Comparison of ENCODE assay signal across 9 mouse cellular contexts in genomic region chr14:49723361-49724054, GRCm38 (mm10). TPM values are rescaled to one million over a fixed set of nuclear protein-coding genes. Genes with fewer than 3 reads are reported as not detected.
A peak's percentile ranks its signal among the peaks of the same experiment; 100 is the strongest.
DNase-seq lines count a peak whose midpoint lies in the region; ATAC-seq and TF ChIP-seq lines count a peak whose summit lies in the region.
"Had no signal": no experiment of that assay in that cellular context is flagged by ENCODE, and none has a peak within 500 bp of the region (broad histone marks: within the 10 kb centered on the region; RNA-seq: fewer than 3 reads in every experiment).

No protein-coding gene starts in this region.

- H3K27ac ChIP-seq in heart, adult 2 months: no peak overlapping the region; the same call in 1 of the 2 replicates
- no peak overlapping the region for H3K27ac ChIP-seq in heart, embryonic 12.5 days (ENCODE audit: poor library complexity, severe bottlenecking)
- H3K27ac ChIP-seq in midbrain, postnatal 0 days (ENCODE audit: low read depth, low read length): no peak overlapping the region
- no peak overlapping the region for H3K27ac ChIP-seq in midbrain, embryonic 11.5 days (ENCODE audit: low read depth, low read length)
- H3K27ac ChIP-seq in embryonic facial prominence, embryonic 14.5 days (replicated peaks; ENCODE audit: low read depth, low read length): no peak overlapping the region
- no peak overlapping the region for H3K27ac ChIP-seq in limb, embryonic 10.5 days
- H3K27ac ChIP-seq: neural tube, embryonic 13.5 days had no signal

- no peaks in the 10 kb centered on the region for H3K36me3 ChIP-seq in heart, adult 2 months (ENCODE audit: control insufficient read depth, insufficient read depth, low read length)
- H3K36me3 ChIP-seq in heart, embryonic 12.5 days: no peaks in the 10 kb centered on the region
- no peaks in the 10 kb centered on the region for H3K36me3 ChIP-seq in midbrain, postnatal 0 days (ENCODE audit: insufficient read depth, low read length)
- H3K36me3 ChIP-seq in midbrain, embryonic 11.5 days (ENCODE audit: control insufficient read depth, insufficient read depth, low read length): no peaks in the 10 kb centered on the region
- no peaks in the 10 kb centered on the region for H3K36me3 ChIP-seq in embryonic facial prominence, embryonic 14.5 days (ENCODE audit: control insufficient read depth, insufficient read depth, low read length)
- H3K36me3 ChIP-seq in limb, embryonic 10.5 days: no peaks in the 10 kb centered on the region
- H3K36me3 ChIP-seq: neural tube, embryonic 13.5 days had no signal

- no peaks in the 10 kb centered on the region for H3K79me2 ChIP-seq in heart, adult 2 months (replicated peaks; ENCODE audit: control insufficient read depth, insufficient read depth, low read length)

- no peaks in the 10 kb centered on the region for H3K27me3 ChIP-seq in heart, adult 2 months (ENCODE audit: control insufficient read depth, insufficient read depth, low read length)
- no peaks in the 10 kb centered on the region for H3K27me3 ChIP-seq in heart, embryonic 12.5 days (replicated peaks)
- H3K27me3 ChIP-seq in midbrain, postnatal 0 days (ENCODE audit: insufficient read depth, low read length): no peaks in the 10 kb centered on the region
- H3K27me3 ChIP-seq in midbrain, embryonic 11.5 days (ENCODE audit: control insufficient read depth, insufficient read depth, low read length): no peaks in the 10 kb centered on the region
- H3K27me3 ChIP-seq in embryonic facial prominence, embryonic 14.5 days (replicated peaks; ENCODE audit: control insufficient read depth, insufficient read depth, low read length): no peaks in the 10 kb centered on the region
- no peaks in the 10 kb centered on the region for H3K27me3 ChIP-seq in limb, embryonic 10.5 days (ENCODE audit: low read depth, poor library complexity, severe bottlenecking)
- H3K27me3 ChIP-seq: neural tube, embryonic 13.5 days had no signal

- TF ChIP-seq EP300 in heart, adult 2 months (IDR thresholded peaks at IDR 0.05; ENCODE audit: insufficient read depth, low read depth, low read length): no peak

- no peak overlapping the region for H3K4me2 ChIP-seq in heart, embryonic 12.5 days
- H3K4me2 ChIP-seq in midbrain, postnatal 0 days (ENCODE audit: low read depth, low read length, poor library complexity, severe bottlenecking): no peak overlapping the region
- no peak overlapping the region for H3K4me2 ChIP-seq in midbrain, embryonic 11.5 days
- H3K4me2 ChIP-seq in embryonic facial prominence, embryonic 14.5 days (ENCODE audit: low read depth, low read length): no peak overlapping the region
- H3K4me2 ChIP-seq: neural tube, embryonic 13.5 days had no signal

- H3K9ac ChIP-seq in heart, adult 2 months (ENCODE audit: low read depth, low read length): no peak overlapping the region
- no peak overlapping the region for H3K9ac ChIP-seq in heart, embryonic 12.5 days
- H3K9ac ChIP-seq in midbrain, postnatal 0 days (replicated peaks; ENCODE audit: low read length, poor library complexity, severe bottlenecking): no peak overlapping the region
- H3K9ac ChIP-seq in midbrain, embryonic 11.5 days (ENCODE audit: low read length): no peak overlapping the region
- no peak overlapping the region for H3K9ac ChIP-seq in embryonic facial prominence, embryonic 14.5 days (ENCODE audit: low read depth, low read length)
- H3K9ac ChIP-seq: neural tube, embryonic 13.5 days had no signal

- TF ChIP-seq POLR2A in heart, adult 2 months (IDR thresholded peaks at IDR 0.05; ENCODE audit: insufficient read depth, low read depth, low read length): no peak

- H3K9me3 ChIP-seq in heart, embryonic 12.5 days (replicated peaks): no peaks in the 10 kb centered on the region
- H3K9me3 ChIP-seq in midbrain, postnatal 0 days (ENCODE audit: low read length): no peaks in the 10 kb centered on the region
- no peaks in the 10 kb centered on the region for H3K9me3 ChIP-seq in midbrain, embryonic 11.5 days (ENCODE audit: control insufficient read depth, low read length)
- no peaks in the 10 kb centered on the region for H3K9me3 ChIP-seq in embryonic facial prominence, embryonic 14.5 days (ENCODE audit: control insufficient read depth, low read length)
- no peaks in the 10 kb centered on the region for H3K9me3 ChIP-seq in limb, embryonic 10.5 days (replicated peaks)
- H3K9me3 ChIP-seq: neural tube, embryonic 13.5 days had no signal

- intact Hi-C loops in heart, adult 2 months (cut with DNase I): no loop called here

- peak in 1 of 2 experiments; percentile 41 for DNase-seq in heart, adult 2 months
- DNase-seq in midbrain, postnatal 0 days (ENCODE audit: low spot score): peak; percentile 59
- no peak for DNase-seq in midbrain, embryonic 11.5 days (ENCODE audit: low spot score, missing footprints)
- DNase-seq in embryonic facial prominence, embryonic 14.5 days (ENCODE audit: low spot score): peak; percentile 19
- DNase-seq in right cerebral cortex, postnatal 10 days (ENCODE audit: low spot score in 2 of 2): peak; percentile 38 to 45
- DNase-seq in yolk sac, embryonic 10.5 days (ENCODE audit: low spot score): no peak
- no peak for DNase-seq in limb, embryonic 10.5 days (ENCODE audit: low spot score)

- peak; percentile 69 for TF ChIP-seq CTCF in heart, adult 2 months (IDR thresholded peaks at IDR 0.05)
- peak; percentile 73 for TF ChIP-seq CTCF in midbrain, postnatal 0 days (IDR thresholded peaks at IDR 0.05)

- H3K4me3 ChIP-seq in heart, adult 2 months: no peak overlapping the region
- no peak overlapping the region for H3K4me3 ChIP-seq in heart, embryonic 12.5 days
- no peak overlapping the region for H3K4me3 ChIP-seq in midbrain, postnatal 0 days (ENCODE audit: low read depth, low read length)
- H3K4me3 ChIP-seq in midbrain, embryonic 11.5 days (ENCODE audit: low read depth, low read length): no peak overlapping the region
- H3K4me3 ChIP-seq in embryonic facial prominence, embryonic 14.5 days (ENCODE audit: low read depth, low read length): no peak overlapping the region
- no peak overlapping the region for H3K4me3 ChIP-seq in limb, embryonic 10.5 days
- H3K4me3 ChIP-seq: neural tube, embryonic 13.5 days had no signal

- ATAC-seq in heart, embryonic 12.5 days (ENCODE audit: insufficient number of reproducible peaks, low FRiP score): no peak
- ATAC-seq in midbrain, postnatal 0 days (ENCODE audit: low FRiP score): peak; percentile 69; the same call in 1 of the 2 replicates
- no peak for ATAC-seq in midbrain, embryonic 11.5 days (ENCODE audit: low FRiP score)
- no peak for ATAC-seq in embryonic facial prominence, embryonic 14.5 days (ENCODE audit: low read depth)

- no peaks in the 10 kb centered on the region; the same call in 1 of the 2 replicates for H3K4me1 ChIP-seq in heart, adult 2 months (ENCODE audit: control insufficient read depth, insufficient read depth, low read length)
- H3K4me1 ChIP-seq in heart, embryonic 12.5 days (replicated peaks): peaks cover 3% of the 10 kb centered on the region; the same call in 1 of the 2 replicates
- no peaks in the 10 kb centered on the region for H3K4me1 ChIP-seq in midbrain, postnatal 0 days (ENCODE audit: insufficient read depth, low read length)
- H3K4me1 ChIP-seq in midbrain, embryonic 11.5 days (ENCODE audit: control insufficient read depth, insufficient read depth, low read length): no peaks in the 10 kb centered on the region
- no peaks in the 10 kb centered on the region for H3K4me1 ChIP-seq in embryonic facial prominence, embryonic 14.5 days (ENCODE audit: control insufficient read depth, insufficient read depth, low read length)
- no peaks in the 10 kb centered on the region for H3K4me1 ChIP-seq in limb, embryonic 10.5 days
- H3K4me1 ChIP-seq: neural tube, embryonic 13.5 days had no signal

- 29% methylated on average over 4 of the region's 4 CpGs for WGBS in heart, adult 2 months
- whole genome bisulfite sequencing in heart, embryonic 12.5 days: 43% methylated on average over 4 of the region's 4 CpGs
- WGBS in midbrain, postnatal 0 days: 63% methylated on average over 4 of the region's 4 CpGs
- 56% methylated on average over 4 of the region's 4 CpGs for WGBS in midbrain, embryonic 11.5 days
- WGBS in embryonic facial prominence, embryonic 14.5 days: 46% methylated on average over 4 of the region's 4 CpGs
- 62% methylated on average over 4 of the region's 4 CpGs for WGBS in limb, embryonic 10.5 days

RNA-seq across cellular contexts. Expression of gene Armh4, which starts 59.7 kb away (rescaled TPM):
- 10 to 100 TPM in 1 of 2 experiments, 1 to 10 TPM in 1; 9.0 to 10.3 TPM for total RNA-seq in heart, adult 2 months (2021)
- 4.1 and 12.6 TPM in 2 replicates for polyA plus RNA-seq in heart, adult 2 months (2012; rRNA removed)
- polyA plus RNA-seq in heart, embryonic 12.5 days (2016; fragmentation: Nextera tagmentation; extraction: Ambion mirVana): 87.8 and 93.9 TPM in 2 replicates
- 23.3 and 24.6 TPM in 2 replicates for total RNA-seq in midbrain, postnatal 0 days (2014; rRNA removed)
- polyA plus RNA-seq in midbrain, postnatal 0 days (2015; fragmentation: Nextera tagmentation; extraction: Ambion mirVana): 17.9 and 18.1 TPM in 2 replicates
- polyA plus RNA-seq in midbrain, embryonic 11.5 days (2014; fragmentation: Nextera tagmentation; extraction: Ambion mirVana): 63.0 and 64.7 TPM in 2 replicates
- polyA plus RNA-seq in embryonic facial prominence, embryonic 14.5 days (2014; fragmentation: Nextera tagmentation; extraction: Ambion mirVana): 29.4 and 29.8 TPM in 2 replicates
- polyA plus RNA-seq in limb, embryonic 10.5 days (2016; fragmentation: Nextera tagmentation; extraction: Ambion mirVana): 4.8 and 6.1 TPM in 2 replicates

Comparison
In these comparisons a context has a peak if more than half of its experiments do, and no peak if none do; other contexts are left out.
1. DNase-seq: peak in midbrain, postnatal 0 days (single experiment), embryonic facial prominence, embryonic 14.5 days (single experiment) and right cerebral cortex, postnatal 10 days (2 of 2); none in midbrain, embryonic 11.5 days (single experiment), yolk sac, embryonic 10.5 days (single experiment) and limb, embryonic 10.5 days (single experiment).